Mouse (Mus musculus): ENCODE measurements at regions not wholly inside any gene's neighbourhood (a gene's known extent, or its start where the extent isn't known, plus 50 kb on each side); places are given as distances from the start of the nearest gene placed in this dataset.

- no peak overlapping the region for H3K27ac ChIP-seq
- no peak overlapping the region for H3K9ac ChIP-seq
- no peak overlapping the region for H3K4me2 ChIP-seq
- no peaks in the 10 kb centered on the region for H3K4me1 ChIP-seq
- H3K27me3 ChIP-seq = no peaks in the 10 kb centered on the region
- whole genome bisulfite sequencing = 85% methylated on average over 5 of the region's 5 CpGs
- no peak overlapping the region for H3K4me3 ChIP-seq
- ATAC-seq (ENCODE audit: insufficient number of reproducible peaks, insufficient read depth, low FRiP score, low TSS enrichment, low read depth) = no peak
- H3K36me3 ChIP-seq = no peaks in the 10 kb centered on the region
- H3K9me3 ChIP-seq = no peaks in the 10 kb centered on the region
Observed at GRCm38 (mm10) chr14:72817764-72818163, 108.0 kb upstream of the Fndc3a start.

GRCm38 (mm10) chr14:72816847-72817246, 107.0 kb upstream of the Fndc3a start:
- ATAC-seq (ENCODE audit: insufficient number of reproducible peaks, insufficient read depth, low FRiP score, low TSS enrichment, low read depth) = no peak
- Histone ChIP-seq H3K4me3 (no peak overlapping the region), H3K9me3 (no peaks in the 10 kb centered on the region), H3K27me3 (no peaks in the 10 kb centered on the region), H3K4me2 (no peak overlapping the region), H3K4me1 (no peaks in the 10 kb centered on the region), H3K36me3 (no peaks in the 10 kb centered on the region), H3K9ac (no peak overlapping the region), H3K27ac (no peak overlapping the region)
- 55% methylated on average over 10 of the region's 10 CpGs for WGBS

GRCm38 (mm10) chr14:72809138-72809537, 99.3 kb upstream of the Fndc3a start:
- no peak for ATAC-seq (ENCODE audit: insufficient number of reproducible peaks, insufficient read depth, low FRiP score, low TSS enrichment, low read depth)
- Histone ChIP-seq H3K9ac (no peak overlapping the region), H3K27me3 (no peaks in the 10 kb centered on the region), H3K36me3 (no peaks in the 10 kb centered on the region), H3K4me2 (no peak overlapping the region), H3K9me3 (no peaks in the 10 kb centered on the region), H3K4me1 (no peaks in the 10 kb centered on the region), H3K27ac (no peak overlapping the region), H3K4me3 (no peak overlapping the region)
- 80% methylated on average over 2 of the region's 2 CpGs for WGBS

DNA sequence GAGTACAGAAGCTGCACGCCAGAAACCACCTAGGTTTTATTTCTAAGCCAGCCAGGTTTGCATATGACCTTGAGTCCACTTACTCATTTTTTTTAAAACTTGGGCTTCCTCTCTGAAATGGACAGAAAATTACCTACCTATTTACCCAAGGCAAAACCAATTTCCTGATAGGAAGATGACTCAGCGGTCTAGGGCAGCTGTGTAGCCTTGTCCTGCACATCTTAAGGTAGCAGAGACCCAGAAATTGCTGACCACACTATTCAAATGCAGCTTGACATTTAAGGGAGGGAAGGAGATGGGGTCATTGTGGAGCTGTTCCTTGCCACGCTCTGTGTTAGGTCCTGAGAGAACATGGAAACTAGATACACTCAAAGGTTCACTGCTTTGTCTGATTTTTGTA, 98.1 kb upstream of the Fndc3a start:
- no peak overlapping the region for H3K9ac ChIP-seq
- H3K9me3 ChIP-seq = no peaks in the 10 kb centered on the region
- H3K4me3 ChIP-seq = no peak overlapping the region
- no peak for ATAC-seq (ENCODE audit: insufficient number of reproducible peaks, insufficient read depth, low FRiP score, low TSS enrichment, low read depth)
- no peaks in the 10 kb centered on the region for H3K36me3 ChIP-seq
- no peaks in the 10 kb centered on the region for H3K27me3 ChIP-seq
- no peaks in the 10 kb centered on the region for H3K4me1 ChIP-seq
- 76% methylated on average over 3 of the region's 3 CpGs for WGBS
- H3K27ac ChIP-seq = no peak overlapping the region
- H3K4me2 ChIP-seq = no peak overlapping the region

GRCm38 (mm10) chr14:72807286-72807685, 97.5 kb upstream of the Fndc3a start:
- no peak for ATAC-seq (ENCODE audit: insufficient number of reproducible peaks, insufficient read depth, low FRiP score, low TSS enrichment, low read depth)
- Histone ChIP-seq H3K9ac (no peak overlapping the region), H3K9me3 (no peaks in the 10 kb centered on the region), H3K36me3 (no peaks in the 10 kb centered on the region), H3K4me2 (no peak overlapping the region), H3K4me3 (no peak overlapping the region), H3K27me3 (no peaks in the 10 kb centered on the region), H3K4me1 (no peaks in the 10 kb centered on the region), H3K27ac (no peak overlapping the region)
- WGBS = 82% methylated on average over 7 of the region's 7 CpGs

- Histone ChIP-seq H3K9ac (no peak overlapping the region), H3K4me1 (no peaks in the 10 kb centered on the region), H3K27me3 (no peaks in the 10 kb centered on the region), H3K4me2 (no peak overlapping the region), H3K9me3 (no peaks in the 10 kb centered on the region), H3K27ac (no peak overlapping the region), H3K4me3 (no peak overlapping the region), H3K36me3 (no peaks in the 10 kb centered on the region)
- no peak for ATAC-seq (ENCODE audit: insufficient number of reproducible peaks, insufficient read depth, low FRiP score, low TSS enrichment, low read depth)
- 92% methylated on average over 6 of the region's 6 CpGs for WGBS
Observed at GRCm38 (mm10) chr14:72806598-72806997, 96.8 kb upstream of the Fndc3a start.

DNA sequence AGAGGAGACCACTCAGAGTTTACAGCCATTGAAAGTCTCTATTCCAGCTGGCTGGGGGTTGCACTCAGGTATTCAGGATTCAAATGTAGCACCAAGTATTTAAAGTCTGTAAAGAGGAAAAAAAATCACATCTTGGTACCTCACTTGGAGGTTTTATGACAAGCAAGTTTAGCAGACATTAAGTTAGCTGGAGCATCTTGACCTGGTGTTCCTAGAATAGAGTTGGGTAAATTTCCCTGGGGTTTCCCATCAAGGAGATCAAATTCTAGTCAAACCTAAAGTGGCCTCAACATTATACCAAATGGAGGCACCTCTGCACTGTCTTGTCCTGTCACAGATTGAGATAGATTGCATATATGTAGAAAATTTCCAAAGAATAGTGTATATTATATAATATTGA, 93.8 kb upstream of the Fndc3a start:
- ATAC-seq (ENCODE audit: insufficient number of reproducible peaks, insufficient read depth, low FRiP score, low TSS enrichment, low read depth) = no peak
- Histone ChIP-seq H3K9me3 (no peaks in the 10 kb centered on the region), H3K4me3 (no peak overlapping the region), H3K4me2 (no peak overlapping the region), H3K27me3 (no peaks in the 10 kb centered on the region), H3K36me3 (no peaks in the 10 kb centered on the region), H3K9ac (no peak overlapping the region), H3K4me1 (no peaks in the 10 kb centered on the region), H3K27ac (no peak overlapping the region)

DNA sequence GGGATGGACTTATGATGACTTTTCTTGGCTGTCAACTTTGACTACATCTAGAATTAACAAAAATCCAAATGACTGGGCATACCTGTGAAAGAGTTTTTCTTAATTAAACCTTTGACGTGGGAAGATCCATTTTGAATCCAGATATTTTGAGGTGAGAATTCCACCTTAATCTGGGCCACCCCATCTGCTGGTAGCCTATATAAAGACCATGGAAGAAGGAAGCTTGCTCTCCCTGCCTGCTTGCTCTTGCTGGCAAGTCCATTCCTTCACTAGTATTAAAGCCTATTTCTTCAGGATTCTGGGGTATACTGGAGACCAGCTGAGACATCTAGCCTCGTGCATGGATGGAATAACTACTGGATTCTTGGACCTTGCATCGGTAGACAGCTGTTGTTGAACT, 80.9 kb upstream of the Fndc3a start:
- no peak overlapping the region for H3K4me3 ChIP-seq
- H3K4me1 ChIP-seq = no peaks in the 10 kb centered on the region
- H3K36me3 ChIP-seq = no peaks in the 10 kb centered on the region
- no peak overlapping the region for H3K27ac ChIP-seq
- H3K27me3 ChIP-seq = no peaks in the 10 kb centered on the region
- ATAC-seq (ENCODE audit: insufficient number of reproducible peaks, insufficient read depth, low FRiP score, low TSS enrichment, low read depth) = no peak
- no peak overlapping the region for H3K9ac ChIP-seq
- H3K9me3 ChIP-seq = no peaks in the 10 kb centered on the region
- 83% methylated on average over 3 of the region's 3 CpGs for WGBS
- H3K4me2 ChIP-seq = no peak overlapping the region

- Histone ChIP-seq H3K36me3 (no peaks in the 10 kb centered on the region), H3K27ac (no peak overlapping the region), H3K4me1 (no peaks in the 10 kb centered on the region; the same call in 1 of the 2 replicates), H3K4me2 (no peak overlapping the region), H3K9ac (no peak overlapping the region), H3K9me3 (no peaks in the 10 kb centered on the region), H3K4me3 (no peak overlapping the region), H3K27me3 (no peaks in the 10 kb centered on the region)
- 81% methylated on average over 3 of the region's 3 CpGs for WGBS
- ATAC-seq (ENCODE audit: insufficient number of reproducible peaks, insufficient read depth, low FRiP score, low TSS enrichment, low read depth) = no peak
Observed at GRCm38 (mm10) chr14:72786929-72787328, 77.1 kb upstream of the Fndc3a start.

DNA sequence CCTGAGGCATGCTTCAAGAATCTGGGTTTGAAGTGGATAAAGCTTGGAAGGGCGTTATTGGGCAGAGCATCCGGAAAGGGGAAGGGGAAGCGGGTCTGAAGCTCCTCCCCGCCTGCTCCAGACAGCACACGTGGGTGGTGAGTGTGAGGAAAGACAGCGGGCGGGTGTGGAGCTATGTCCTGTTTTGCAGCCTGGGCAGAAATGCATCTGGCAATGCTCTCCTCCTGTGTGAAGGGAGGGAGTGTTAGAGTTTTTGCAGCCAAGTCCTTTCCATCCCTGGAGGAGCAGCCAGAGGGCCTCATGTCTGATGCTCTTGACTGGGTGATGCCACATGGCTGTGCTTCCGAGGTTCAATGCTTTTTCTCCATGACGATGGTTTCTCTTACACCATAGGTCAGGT, 73.4 kb upstream of the Fndc3a start:
- WGBS = 63% methylated on average over 9 of the region's 9 CpGs
- H3K36me3 ChIP-seq = no peaks in the 10 kb centered on the region
- H3K9me3 ChIP-seq = no peaks in the 10 kb centered on the region
- H3K4me3 ChIP-seq = no peak overlapping the region
- H3K27me3 ChIP-seq = no peaks in the 10 kb centered on the region
- no peak overlapping the region for H3K27ac ChIP-seq
- no peaks in the 10 kb centered on the region; the same call in 1 of the 2 replicates for H3K4me1 ChIP-seq
- H3K4me2 ChIP-seq = no peak overlapping the region
- ATAC-seq (ENCODE audit: insufficient number of reproducible peaks, insufficient read depth, low FRiP score, low TSS enrichment, low read depth) = no peak
- H3K9ac ChIP-seq = no peak overlapping the region

DNA sequence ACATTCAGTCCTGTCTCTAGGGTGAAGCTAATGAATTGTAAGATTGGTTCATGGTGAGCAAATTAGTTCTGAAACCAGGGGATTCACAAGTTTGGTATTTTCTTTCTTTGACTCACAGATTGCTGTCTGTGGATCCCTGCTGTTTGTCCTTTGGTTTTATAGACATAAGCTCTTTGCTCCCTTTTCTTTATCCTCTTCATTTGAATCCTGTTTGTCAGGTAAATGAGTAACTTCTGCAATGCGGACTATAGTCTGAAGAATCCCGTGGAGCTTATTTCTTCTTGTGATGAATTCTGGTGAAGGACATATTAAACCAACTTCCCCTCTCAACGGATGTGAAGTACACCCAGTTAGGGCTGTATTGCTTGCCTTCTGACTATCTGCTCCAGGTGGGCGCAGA, 69.6 kb upstream of the Fndc3a start:
- Histone ChIP-seq H3K27ac (no peak overlapping the region), H3K4me2 (no peak overlapping the region), H3K27me3 (no peaks in the 10 kb centered on the region), H3K4me1 (no peaks in the 10 kb centered on the region; the same call in 1 of the 2 replicates), H3K9me3 (no peaks in the 10 kb centered on the region), H3K4me3 (no peak overlapping the region), H3K9ac (no peak overlapping the region), H3K36me3 (no peaks in the 10 kb centered on the region)
- ATAC-seq (ENCODE audit: insufficient number of reproducible peaks, insufficient read depth, low FRiP score, low TSS enrichment, low read depth) = no peak
- WGBS = 75% methylated on average over 4 of the region's 4 CpGs

DNA sequence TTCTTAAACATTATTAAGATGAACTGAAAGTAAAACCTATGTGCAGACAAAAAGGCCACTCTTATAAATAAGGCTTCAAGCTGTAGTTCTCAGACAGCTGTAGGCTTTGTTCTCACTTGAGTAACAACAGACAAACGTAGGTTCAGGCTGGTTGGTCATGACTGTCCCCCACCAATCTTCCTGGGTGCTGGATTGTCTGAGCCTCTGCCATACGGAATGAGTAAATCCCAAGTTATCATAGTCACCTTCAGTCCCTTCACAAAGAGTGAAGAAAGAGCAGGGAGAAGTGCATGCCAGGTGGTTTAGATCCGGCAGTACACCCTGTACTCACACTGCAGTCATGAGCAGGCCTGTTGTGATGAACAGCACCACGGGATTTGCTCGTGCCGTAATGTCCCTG, 69.0 kb upstream of the Fndc3a start:
- H3K27ac ChIP-seq = no peak overlapping the region
- no peak for ATAC-seq (ENCODE audit: insufficient number of reproducible peaks, insufficient read depth, low FRiP score, low TSS enrichment, low read depth)
- WGBS = 81% methylated on average over 6 of the region's 6 CpGs

More for the DNA sequence above, 69.0 kb upstream of the Fndc3a start:
- Histone ChIP-seq H3K9me3 (no peaks in the 10 kb centered on the region), H3K9ac (no peak overlapping the region), H3K4me3 (no peak overlapping the region), H3K36me3 (no peaks in the 10 kb centered on the region), H3K4me2 (no peak overlapping the region), H3K27me3 (no peaks in the 10 kb centered on the region), H3K4me1 (no peaks in the 10 kb centered on the region; the same call in 1 of the 2 replicates)

Data from embryonic facial prominence, embryonic 13.5 days (tissue).